Mouse (Mus musculus): ENCODE measurements around the gene Fxyd7.

The Fxyd7 gene

GRCm38 (mm10) chr7:31052251-31052635 lies 976 bp upstream of the Fxyd7 start:
- no peak for DNase-seq (ENCODE audit: low spot score in 2 of 2)

DNA sequence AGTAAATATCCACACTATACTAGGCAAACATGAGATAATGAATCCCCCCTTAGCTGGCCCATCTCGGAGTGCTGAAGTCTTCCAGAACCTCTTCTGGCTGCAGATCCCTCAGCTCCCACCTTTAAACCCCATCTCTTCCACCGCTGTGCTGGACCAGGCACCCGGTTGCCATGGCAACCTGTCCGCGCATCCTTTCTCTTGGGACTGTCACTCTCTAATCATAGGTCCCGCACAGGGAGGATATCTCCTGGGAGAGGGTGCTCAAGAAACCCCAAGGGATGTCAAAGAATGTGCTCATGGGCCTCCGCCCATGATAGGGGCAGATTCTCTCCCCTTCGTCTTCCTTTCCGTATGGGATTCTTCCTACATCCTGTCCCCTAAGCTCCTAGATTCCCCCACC lies 346 bp downstream of the Fxyd7 start:
- no peak for DNase-seq (ENCODE audit: low spot score in 2 of 2)

- no peak for DNase-seq (ENCODE audit: low spot score in 2 of 2)
These were observed 780 bp downstream of the Fxyd7 start for GRCm38 (mm10) chr7:31050487-31050886.

DNA sequence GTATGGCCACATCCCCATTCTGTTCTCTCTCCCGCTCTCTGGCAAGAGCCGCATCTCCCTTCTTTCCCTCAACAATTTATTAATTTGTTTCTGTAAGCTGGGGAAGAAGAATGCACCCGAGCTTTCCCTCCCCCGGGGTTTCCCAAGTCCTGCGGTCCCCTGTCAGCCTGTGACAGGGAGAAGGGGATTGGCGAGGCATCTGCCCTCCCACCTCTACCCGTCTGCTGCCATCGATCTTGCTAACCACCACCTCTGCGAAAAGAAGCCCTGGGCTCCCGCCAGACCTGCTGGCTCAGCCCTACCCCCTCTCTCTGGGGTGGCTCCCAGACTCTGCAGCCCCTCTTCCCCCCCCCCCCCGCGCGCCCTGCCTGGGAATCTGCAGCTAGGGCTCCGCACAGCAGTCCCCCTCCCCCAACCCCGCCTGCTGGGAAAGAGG lies 1.4 kb downstream of the Fxyd7 start:
- no peak for DNase-seq (ENCODE audit: low spot score in 2 of 2)

DNA sequence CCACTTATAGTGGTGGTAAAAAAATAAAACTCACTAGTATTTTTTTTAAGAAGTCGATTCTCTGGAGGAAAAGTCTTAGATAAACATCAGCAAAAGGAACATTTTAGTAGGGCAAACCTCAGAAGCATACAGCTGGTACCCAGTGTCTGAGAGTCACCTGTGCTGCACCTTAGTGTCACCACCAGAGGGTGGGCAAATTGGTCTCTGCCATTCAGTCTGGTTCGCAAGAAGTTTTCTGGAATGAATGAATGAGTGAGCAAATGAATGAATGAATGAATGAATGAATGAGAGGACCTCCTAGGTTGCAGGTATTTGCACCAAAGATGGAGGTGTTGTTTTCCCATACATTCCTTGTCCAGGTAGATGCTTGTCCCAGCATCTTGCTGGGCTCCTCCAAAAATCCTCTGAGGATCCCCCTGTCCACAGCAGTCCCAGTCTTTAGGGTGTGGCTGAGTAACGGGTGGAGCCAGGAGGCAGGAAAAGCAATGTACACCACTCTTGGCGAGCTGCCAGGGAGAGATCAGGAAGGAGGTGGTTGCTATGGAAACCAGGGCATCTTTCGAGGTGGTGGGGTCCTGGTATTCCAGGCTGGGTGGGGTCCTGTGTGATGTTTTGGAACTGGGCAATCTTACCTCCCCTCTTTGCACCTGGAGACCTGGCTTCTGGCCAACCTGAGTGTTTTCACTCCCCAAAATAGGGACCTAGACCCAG lies 2.0 kb downstream of the Fxyd7 start:
- DNase-seq (ENCODE audit: low spot score in 2 of 2) = no peak

DNA sequence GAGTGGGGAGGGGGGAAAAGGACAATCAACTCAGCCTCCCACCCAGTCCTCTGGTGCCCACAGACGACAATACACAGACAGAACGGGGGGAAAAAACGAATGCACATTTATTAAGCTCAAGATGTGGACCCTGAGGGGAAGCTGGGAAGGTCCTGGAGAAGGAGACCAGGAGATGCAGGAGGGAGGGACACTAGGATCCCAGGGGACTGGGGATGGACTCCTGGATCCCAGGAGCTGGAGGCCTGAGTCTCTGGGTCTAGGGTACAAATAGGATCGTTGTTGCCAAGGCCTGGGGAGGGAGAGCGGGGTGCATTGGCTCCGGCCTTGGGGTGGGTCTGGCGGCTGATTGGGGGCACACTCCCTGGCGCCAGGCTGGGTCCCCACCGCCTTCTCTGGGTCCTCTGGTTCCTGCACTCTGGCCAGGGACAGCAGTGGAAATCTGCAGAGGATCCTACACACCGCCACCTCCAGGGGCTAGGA lies 8.8 kb downstream of the Fxyd7 start, which contains the start of gene Fxyd5:
TSS of gene Fxyd5 (minus strand) at position 51 of the 480 bp plus-strand sequence.
- no peak for DNase-seq (ENCODE audit: low spot score in 2 of 2)

DNA sequence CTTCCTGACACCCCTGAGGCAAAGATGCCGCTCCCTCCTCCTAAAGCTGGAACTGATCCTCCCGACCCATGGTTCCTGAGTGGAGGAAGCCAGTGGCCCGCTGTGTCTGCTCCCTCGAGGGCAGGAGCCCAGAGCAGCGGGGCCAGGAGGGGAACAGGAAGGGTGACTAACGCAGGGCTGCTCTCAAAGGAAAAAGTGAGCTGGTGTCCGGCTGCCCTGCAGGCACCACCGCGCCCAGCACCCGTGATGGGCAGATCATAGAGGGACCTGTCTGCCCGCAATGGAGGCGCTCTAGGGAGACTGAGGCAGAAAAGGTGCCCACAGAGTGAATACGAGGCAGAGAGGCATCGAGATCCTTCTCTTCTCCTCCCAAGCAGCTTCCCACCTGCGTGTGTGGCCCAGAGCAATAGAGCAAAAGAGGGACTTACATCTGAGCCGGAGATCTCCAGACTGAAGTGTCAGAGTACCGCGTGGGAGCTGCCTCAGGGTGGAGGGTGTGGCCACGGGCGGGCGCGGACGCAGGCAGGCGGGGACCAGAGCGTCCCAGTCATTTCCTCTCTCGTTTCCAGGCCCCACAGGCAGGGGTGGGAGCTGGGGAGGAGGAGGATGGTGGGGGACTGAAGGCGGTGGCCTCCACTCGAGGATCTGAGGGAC lies 9.5 kb downstream of the Fxyd7 start:
- DNase-seq (ENCODE audit: low spot score in 2 of 2) = peak in 1 of 2 experiments; percentile 44

- DNase-seq (ENCODE audit: low spot score in 2 of 2) = no peak
These were observed 10.3 kb downstream of the Fxyd7 start for GRCm38 (mm10) chr7:31041023-31041407.

GRCm38 (mm10) chr7:31040281-31041022 lies 10.8 kb downstream of the Fxyd7 start:
- no peak for DNase-seq (ENCODE audit: low spot score in 2 of 2)

DNA sequence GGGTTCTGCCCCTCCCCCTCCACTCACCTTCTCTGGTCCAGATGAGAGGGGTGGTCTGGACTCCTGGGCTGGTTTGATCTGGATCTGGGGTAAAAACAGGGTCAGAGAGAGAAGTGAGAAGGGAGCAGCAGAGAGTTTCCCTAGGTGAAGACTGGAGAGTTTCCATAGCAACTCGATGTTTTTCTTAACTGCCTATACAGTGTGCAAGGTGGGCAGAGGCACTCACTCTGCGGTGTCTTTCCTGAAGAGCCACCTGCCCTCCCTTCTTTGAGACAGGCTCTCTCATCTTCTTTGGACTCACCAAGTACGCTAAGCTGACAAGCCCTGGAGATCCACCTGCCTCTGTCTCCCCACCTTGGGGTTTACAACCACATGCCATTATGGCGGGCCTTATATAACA lies 12.3 kb downstream of the Fxyd7 start:
- DNase-seq (ENCODE audit: low spot score in 2 of 2) = no peak

- no peak for DNase-seq (ENCODE audit: low spot score in 2 of 2)
These were observed 13.6 kb downstream of the Fxyd7 start for GRCm38 (mm10) chr7:31037675-31038074.

- no peak for DNase-seq (ENCODE audit: low spot score in 2 of 2)
These were observed 14.3 kb downstream of the Fxyd7 start for GRCm38 (mm10) chr7:31036917-31037316.

GRCm38 (mm10) chr7:31035291-31035690 lies 16.0 kb downstream of the Fxyd7 start:
- DNase-seq (ENCODE audit: low spot score in 2 of 2) = no peak

DNA sequence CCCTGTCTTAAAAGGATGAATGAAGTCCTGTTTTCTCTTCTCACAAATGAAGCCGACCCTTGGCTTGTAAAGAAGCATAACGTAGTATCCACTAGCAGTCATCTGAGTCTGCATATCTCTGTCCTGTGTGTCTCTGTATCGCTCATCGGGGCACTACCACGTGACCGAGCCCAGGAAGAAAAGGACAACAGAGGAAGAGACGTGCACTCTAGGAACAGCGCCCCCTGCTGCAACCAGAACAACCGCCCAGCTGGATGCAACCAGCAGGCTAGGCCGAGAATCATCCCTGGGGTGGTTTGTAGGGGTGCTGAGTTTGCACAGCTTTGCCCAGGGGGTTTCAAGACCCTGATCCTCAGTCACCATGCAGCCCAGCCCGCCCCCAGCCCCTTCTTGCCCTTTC lies 16.5 kb downstream of the Fxyd7 start:
- no peak for DNase-seq (ENCODE audit: low spot score in 2 of 2)

DNA sequence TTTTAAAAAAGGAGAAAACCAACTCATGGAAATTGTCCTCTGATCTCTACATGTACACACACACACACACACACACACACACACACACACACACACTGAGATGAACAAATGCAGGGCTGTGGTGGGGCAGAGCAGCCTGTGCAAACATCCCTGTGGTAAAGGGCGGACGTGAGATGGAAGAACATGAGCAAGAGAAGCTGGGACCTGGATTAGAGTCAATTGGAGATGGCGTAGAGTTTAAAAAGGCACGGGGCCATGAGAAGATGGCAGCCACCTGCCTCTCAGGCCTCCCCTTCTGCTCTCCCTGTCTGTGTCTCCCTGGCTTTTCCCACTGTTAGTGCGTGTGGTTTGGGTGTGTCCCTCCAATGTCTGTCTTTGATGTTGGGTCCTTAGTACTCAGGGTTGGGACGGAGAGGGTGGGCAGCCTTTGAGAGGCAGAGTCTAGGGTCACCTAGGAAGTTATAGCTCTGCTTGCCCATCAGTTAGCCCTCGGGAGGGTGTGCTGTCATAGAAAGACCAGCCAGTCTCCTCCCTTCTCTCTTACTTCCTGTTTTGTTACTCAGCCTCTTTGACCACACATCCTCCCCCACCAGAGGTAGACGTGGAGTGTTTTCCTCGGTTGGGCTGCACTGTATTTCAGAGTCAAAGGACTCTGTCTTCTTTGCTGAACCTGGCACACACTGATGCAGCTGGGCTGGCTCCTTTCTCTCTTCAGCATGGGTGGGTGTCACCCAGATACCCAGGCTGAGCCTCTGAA lies 17.7 kb downstream of the Fxyd7 start:
- DNase-seq (ENCODE audit: low spot score in 2 of 2) = no peak

GRCm38 (mm10) chr7:31031731-31032130 lies 19.5 kb downstream of the Fxyd7 start:
- DNase-seq (ENCODE audit: low spot score in 2 of 2) = no peak

DNA sequence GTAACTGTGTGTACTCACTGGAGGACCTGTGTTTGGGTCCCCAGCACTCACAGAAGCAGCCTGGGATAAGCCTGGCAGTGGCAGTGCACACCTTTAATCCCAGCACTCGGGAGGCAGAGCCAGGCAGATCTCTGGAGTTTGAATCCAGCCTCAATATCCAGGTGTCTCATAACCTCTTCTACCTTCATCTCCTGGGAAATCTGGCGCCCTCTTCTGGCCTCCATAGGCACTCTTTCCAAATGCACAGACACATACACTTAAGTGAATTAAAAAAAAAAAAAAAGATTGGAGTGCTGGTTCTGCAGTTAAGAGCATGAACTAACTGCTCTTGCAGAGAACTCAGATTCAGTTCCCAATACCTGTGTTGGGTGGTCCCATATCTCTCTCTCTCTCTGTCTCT lies 20.6 kb downstream of the Fxyd7 start:
- DNase-seq (ENCODE audit: low spot score in 2 of 2) = no peak

DNA sequence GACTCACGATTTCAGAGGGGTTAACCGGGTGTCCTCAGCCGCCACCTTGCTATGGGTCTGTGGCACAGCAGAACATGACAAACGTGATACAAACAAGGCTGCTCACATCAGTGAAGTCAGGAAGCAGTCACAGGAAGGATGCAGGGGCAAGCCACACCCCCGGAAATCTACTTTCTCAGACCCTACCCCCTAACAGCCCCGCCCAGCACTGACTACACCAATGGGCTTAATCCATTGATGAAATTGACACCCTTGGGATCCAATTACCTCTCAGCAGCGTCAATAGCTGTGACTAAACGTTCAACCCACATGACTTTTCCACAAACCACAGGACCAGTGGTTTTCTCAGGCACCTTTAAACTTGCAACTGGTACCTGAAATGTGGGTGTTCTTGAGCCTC lies 22.7 kb downstream of the Fxyd7 start:
- DNase-seq (ENCODE audit: low spot score in 2 of 2) = no peak

GRCm38 (mm10) chr7:31017104-31017901 lies 34.0 kb downstream of the Fxyd7 start:
- DNase-seq (ENCODE audit: low spot score in 2 of 2) = no peak

GRCm38 (mm10) chr7:31012971-31013370 lies 38.3 kb downstream of the Fxyd7 start:
- no peak for DNase-seq (ENCODE audit: low spot score in 2 of 2)

- peak; percentile 46 to 63 for DNase-seq (ENCODE audit: low spot score in 2 of 2)
These were observed 42.4 kb downstream of the Fxyd7 start for GRCm38 (mm10) chr7:31008889-31009288.
